Mouse (Mus musculus) kidney, postnatal 0 days (tissue): ENCODE measurements around the gene Mob3c. TPM values are rescaled to one million over a fixed set of nuclear protein-coding genes. Genes with fewer than 3 reads are reported as not detected.

Experiments
- ATAC-seq: fragments of 200-750 bp; cut with Nextera tagmentation; replicated peaks from 2 replicates; pipeline ENCODE4 v1.8.0; 2017; ENCODE audit warnings: low read depth, moderate number of reproducible peaks, moderate TSS enrichment, moderate library complexity; ENCODE audit not compliant: low FRiP score
- DNase-seq: peaks from one replicate; pipeline ENCODE4 v3.0.0-alpha.2; 2016; ENCODE audit warnings: low spot score
- H3K27ac ChIP-seq: fragments of 300-500 bp; sonication (generic); 2 replicates; pipeline ENCODE4 v1.5.1; 2014; ENCODE audit warnings: mild to moderate bottlenecking
- H3K27me3 ChIP-seq: fragments of 300-500 bp; sonication (generic); 2 replicates; pipeline ENCODE4 v1.6.1; 2014; ENCODE audit warnings: low read length, mixed read lengths; ENCODE audit not compliant: insufficient read depth
- H3K36me3 ChIP-seq: fragments of 300-500 bp; sonication (generic); 2 replicates; pipeline ENCODE4 v1.6.1; 2014; ENCODE audit warnings: low read length, mixed read lengths; ENCODE audit not compliant: insufficient read depth
- H3K4me1 ChIP-seq: fragments of 300-500 bp; sonication (generic); replicated peaks from 2 replicates; pipeline ENCODE4 v1.6.1; 2014; ENCODE audit warnings: antibody characterized with exemption, low read length, mixed read lengths; ENCODE audit not compliant: insufficient read depth
- H3K4me2 ChIP-seq: fragments of 300-500 bp; sonication (generic); 2 replicates; pipeline ENCODE4 v1.6.1; 2014; ENCODE audit warnings: mild to moderate bottlenecking, low read length, moderate library complexity, mixed read lengths
- H3K4me3 ChIP-seq: fragments of 300-500 bp; sonication (generic); replicated peaks from 2 replicates; pipeline ENCODE4 v1.5.1; 2014; ENCODE audit warnings: low read depth, low read length
- H3K9ac ChIP-seq: fragments of 300-500 bp; sonication (generic); 2 replicates; pipeline ENCODE4 v1.6.1; 2014; ENCODE audit warnings: low read depth, low read length
- H3K9me3 ChIP-seq: fragments of 300-500 bp; sonication (generic); replicated peaks from 2 replicates; pipeline ENCODE4 v1.6.1; 2016; ENCODE audit warnings: low read length, inconsistent platforms, mixed read lengths
- CTCF ChIP-seq: IDR thresholded peaks from 2 replicates; pipeline ENCODE4 v1.5.1; 2016; ENCODE audit warnings: antibody characterized with exemption, low read depth, mild to moderate bottlenecking, moderate library complexity
- whole genome bisulfite sequencing: fragments of 180-500 bp; shearing (Covaris S2); extraction: QIAGEN DNeasy Blood & Tissue Kit; methylation state at CpG from one replicate; pipeline ENCODE4 v1.1.7; 2014; 5-methylcytosine and 5-hydroxymethylcytosine counted together
- polyA plus RNA-seq: library from polyadenylated mRNA; unstranded; fragments of >200 nt; fragmentation: Nextera tagmentation; extraction: Ambion mirVana; gene quantifications from 2 replicates; pipeline ENCODE4 v1.2.1, GENCODE M21; 2015

Gene Mob3c
- 7.4 and 8.9 TPM in 2 replicates for polyA plus RNA-seq

DNA sequence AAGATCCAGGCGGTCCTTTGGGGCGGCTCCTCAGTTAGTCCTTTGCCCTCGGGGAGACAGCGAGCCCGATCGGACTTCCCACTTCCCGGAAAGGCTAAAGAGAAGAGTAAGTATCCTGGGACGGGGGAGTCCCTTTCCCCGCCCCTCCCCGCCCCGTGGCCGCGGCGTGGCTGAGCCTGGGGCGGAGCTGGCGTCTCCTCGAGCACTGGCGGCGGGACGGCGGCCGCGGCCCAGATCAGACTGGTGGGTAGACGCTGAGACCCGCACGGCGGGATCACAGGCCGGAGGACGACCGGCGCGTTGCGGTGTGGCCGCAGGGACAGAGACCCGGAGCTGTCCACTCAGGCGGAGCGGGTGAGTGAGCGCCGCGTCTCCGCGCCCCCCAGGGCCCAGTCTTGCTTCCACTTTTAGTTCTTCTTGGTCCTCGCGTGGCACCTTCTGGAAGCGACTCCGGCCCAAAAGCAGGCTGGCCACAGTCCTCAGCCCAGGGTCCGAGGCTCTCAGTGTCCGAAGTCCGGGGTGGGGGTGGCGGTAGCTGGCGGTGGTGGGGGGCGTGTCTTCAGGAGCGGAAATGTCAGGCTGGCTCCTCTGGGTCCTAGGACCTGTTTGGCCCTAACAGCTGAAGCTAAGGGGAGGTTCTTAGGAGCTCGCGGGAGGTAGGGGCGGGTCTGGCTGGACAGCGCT is at the start of gene Mob3c:
Gene Mob3c (plus strand): TSS at position 205 of the 684 bp plus-strand sequence.
- H3K9ac ChIP-seq, result peak within 1 kb of the TSS; percentile 85
- WGBS, result under 1% methylated on average over 56 of the region's 57 CpGs
- H3K27ac ChIP-seq, result peak within 1 kb of the TSS; percentile 93
- H3K4me2 ChIP-seq, result peak within 1 kb of the TSS; percentile 76
- 0 out of 2 replicates have a peak, but pooled peaks cover 9% of the 10 kb centered on the region for H3K36me3 ChIP-seq
- H3K4me3 ChIP-seq, result peak within 1 kb of the TSS; percentile 76
- ATAC-seq, result peak; percentile 94
- no peaks in the 10 kb centered on the region for H3K9me3 ChIP-seq
- TF ChIP-seq CTCF, result no peak
- no peaks in the 10 kb centered on the region for H3K27me3 ChIP-seq
- H3K4me1 ChIP-seq, result 0 out of 2 replicates have a peak, but pooled peaks cover 6% of the 10 kb centered on the region
- DNase-seq, result peak; percentile 95

DNA sequence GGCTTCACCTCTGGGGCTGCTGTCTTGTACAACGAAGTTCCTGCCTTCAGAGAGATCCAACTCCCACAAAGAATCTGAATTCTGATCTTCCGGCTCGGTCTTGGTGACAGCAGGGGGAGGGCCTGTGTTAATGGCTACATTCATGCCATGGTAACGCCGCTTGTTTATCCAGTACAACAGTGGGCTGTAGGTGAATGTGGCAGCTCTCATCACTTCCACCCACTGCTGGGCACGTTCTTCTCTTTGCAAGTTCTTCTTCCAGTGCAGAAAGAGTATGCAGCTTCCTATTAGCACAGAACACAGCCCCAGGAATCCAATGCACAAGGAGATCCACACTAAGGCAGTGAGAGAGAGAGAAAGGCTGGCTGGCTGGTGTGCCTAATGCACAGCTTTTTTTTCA is 47.6 kb upstream of the Mob3c start:
- 19% methylated on average over 6 of the region's 6 CpGs for WGBS

DNA sequence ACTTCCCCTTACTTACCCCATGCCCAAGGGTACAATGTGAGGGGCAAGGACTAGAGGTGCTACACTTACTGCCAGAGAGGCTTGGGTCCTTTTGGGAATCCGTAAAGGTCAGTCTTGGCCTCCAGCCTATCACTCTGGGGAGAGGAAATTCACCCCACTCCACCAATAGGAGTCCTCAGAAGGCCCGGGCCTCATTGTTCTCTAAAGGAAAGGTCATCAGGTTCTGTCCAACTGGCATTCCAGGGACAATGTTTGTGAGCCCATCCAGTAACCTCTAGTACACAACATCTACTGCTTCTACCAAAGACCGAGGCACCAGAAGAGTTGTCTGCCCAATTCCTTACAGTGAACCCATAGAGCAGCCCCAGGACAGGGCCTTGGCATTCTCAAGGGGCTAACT is 47.0 kb upstream of the Mob3c start, which contains the start of gene Tex38:
Gene Tex38 (minus strand): TSS at position 101 of the 400 bp plus-strand sequence.
- TF ChIP-seq CTCF, result no peak
- no peak within 1 kb of the TSS for H3K9ac ChIP-seq
- H3K36me3 ChIP-seq, result no peaks in the 10 kb centered on the region
- no peaks in the 10 kb centered on the region for H3K9me3 ChIP-seq
- H3K27ac ChIP-seq, result no peak within 1 kb of the TSS
- 88% methylated on average over 3 of the region's 3 CpGs for WGBS
- ATAC-seq, result no peak
- H3K4me3 ChIP-seq, result no peak within 1 kb of the TSS
- H3K4me1 ChIP-seq, result peaks cover 4% of the 10 kb centered on the region; the same call in 1 of the 2 replicates
- H3K27me3 ChIP-seq, result no peaks in the 10 kb centered on the region
- DNase-seq, result no peak
- H3K4me2 ChIP-seq, result no peak within 1 kb of the TSS

More for the DNA sequence above, 47.6 kb upstream of the Mob3c start:
- ATAC-seq (no peak), DNase-seq (peak; percentile 8)
- no peaks in the 10 kb centered on the region for H3K27me3 ChIP-seq
- TF ChIP-seq CTCF, result no peak
- H3K4me2 ChIP-seq, result no peak overlapping the region
- H3K36me3 ChIP-seq, result no peaks in the 10 kb centered on the region
- H3K4me3 ChIP-seq, result no peak overlapping the region
- no peaks in the 10 kb centered on the region for H3K4me1 ChIP-seq
- H3K9me3 ChIP-seq, result no peaks in the 10 kb centered on the region
- no peak overlapping the region for H3K27ac ChIP-seq
- H3K9ac ChIP-seq, result no peak overlapping the region

DNA sequence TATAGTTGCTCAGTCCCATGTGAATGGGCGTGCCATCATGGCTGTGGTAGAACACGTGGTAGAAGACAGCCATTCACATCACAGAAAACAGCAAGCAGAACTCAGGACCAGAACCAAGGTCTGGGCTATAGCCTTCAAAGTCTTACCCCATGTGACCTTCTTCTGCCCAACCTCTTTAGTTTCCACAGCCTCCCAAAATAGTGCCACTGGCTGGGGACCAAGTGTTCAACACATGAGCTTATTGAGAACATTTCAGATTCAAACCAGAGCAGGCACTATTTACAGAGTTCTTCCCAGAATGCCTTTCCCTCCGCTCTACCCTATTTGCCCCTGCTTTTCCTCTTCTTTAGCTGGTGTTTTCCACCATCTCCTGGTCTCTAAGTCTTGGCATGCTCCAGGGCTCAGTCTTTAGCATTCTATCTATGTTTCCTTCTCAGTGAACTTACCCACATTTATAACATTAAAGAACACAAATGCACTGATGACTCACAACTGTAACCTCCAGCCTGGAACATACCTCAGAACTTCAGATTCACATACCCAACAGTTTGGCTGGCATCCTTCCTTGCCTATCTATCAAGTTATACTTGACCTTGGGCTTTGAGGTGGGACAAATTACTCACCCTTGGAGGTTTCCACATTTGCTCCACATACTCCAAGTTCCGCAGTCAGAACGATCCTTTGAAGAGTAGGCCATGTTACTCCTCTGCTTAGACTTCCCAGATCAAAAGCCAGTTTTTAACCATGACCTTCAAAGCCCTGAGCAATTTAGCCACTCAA is 45.7 kb upstream of the Mob3c start:
- DNase-seq, result no peak
- 87% methylated on average over 5 of the region's 5 CpGs for WGBS
- Histone ChIP-seq H3K4me1 (peaks cover 5% of the 10 kb centered on the region; the same call in 1 of the 2 replicates), H3K9ac (no peak overlapping the region), H3K4me2 (no peak overlapping the region), H3K27me3 (no peaks in the 10 kb centered on the region), H3K27ac (no peak overlapping the region), H3K9me3 (no peaks in the 10 kb centered on the region), H3K4me3 (no peak overlapping the region), H3K36me3 (no peaks in the 10 kb centered on the region)
- no peak for ATAC-seq
- no peak for TF ChIP-seq CTCF

DNA sequence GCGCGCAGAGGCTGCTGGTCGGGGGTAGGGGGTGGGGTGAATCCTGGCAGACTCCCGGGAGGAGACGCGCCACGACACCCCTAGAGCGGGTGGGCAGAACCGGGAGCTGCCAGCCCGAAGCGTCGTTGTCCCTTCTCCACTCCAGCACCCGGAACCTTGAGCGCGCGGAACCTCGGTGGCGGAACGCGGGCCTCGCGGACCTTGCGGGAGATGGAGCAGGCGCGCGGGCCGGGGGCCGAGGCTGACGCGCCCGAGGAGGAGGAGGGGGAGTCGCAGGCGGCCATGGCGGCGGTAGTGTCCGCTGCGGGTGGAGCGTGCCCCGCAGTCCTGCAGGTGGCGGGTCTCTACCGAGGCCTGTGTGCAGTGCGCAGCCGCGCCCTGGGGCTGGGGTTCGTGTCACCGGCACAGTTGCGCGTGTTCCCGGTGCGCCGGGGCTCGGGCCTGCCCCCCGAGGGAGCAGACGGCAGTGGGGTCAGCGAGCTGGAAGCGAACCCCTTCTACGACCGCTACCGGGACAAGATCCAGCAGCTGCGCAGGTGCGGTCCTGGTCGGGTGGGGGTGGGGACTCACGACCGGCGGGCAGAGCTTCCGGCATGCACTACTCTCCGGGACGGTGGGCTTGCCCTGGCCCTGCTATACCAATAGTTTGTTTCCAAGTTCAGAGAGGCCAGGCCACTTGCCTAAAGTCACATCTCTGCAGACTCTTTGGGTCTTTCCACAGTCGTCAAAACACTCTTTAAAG is 43.0 kb upstream of the Mob3c start, which contains the start of gene Atpaf1:
Gene Atpaf1 (plus strand): TSS at position 44 of the 742 bp plus-strand sequence.
- peak within 1 kb of the TSS; percentile 64 for H3K27ac ChIP-seq
- H3K36me3 ChIP-seq, result peaks cover 2% of the 10 kb centered on the region; the same call in 1 of the 2 replicates
- WGBS, result under 1% methylated on average over 68 of the region's 69 CpGs
- H3K4me2 ChIP-seq, result peak within 1 kb of the TSS; percentile 86
- H3K27me3 ChIP-seq, result no peaks in the 10 kb centered on the region
- DNase-seq (peak; percentile 68), ATAC-seq (peak; percentile 83)
- no peaks in the 10 kb centered on the region for H3K9me3 ChIP-seq
- H3K4me1 ChIP-seq, result peaks cover 5% of the 10 kb centered on the region; the same call in 1 of the 2 replicates
- peak; percentile 33; the same call in 1 of the 2 replicates for TF ChIP-seq CTCF
- peak within 1 kb of the TSS; percentile 82 for H3K4me3 ChIP-seq
- H3K9ac ChIP-seq, result peak within 1 kb of the TSS; percentile 83
